Mouse (Mus musculus): ENCODE measurements around the gene Nacad.
"Not testable (repeated sequence)": the region's sequence is repeated elsewhere in the genome, so short reads cannot be mapped to it uniquely, and the experiment has no call there.

The Nacad gene

DNA sequence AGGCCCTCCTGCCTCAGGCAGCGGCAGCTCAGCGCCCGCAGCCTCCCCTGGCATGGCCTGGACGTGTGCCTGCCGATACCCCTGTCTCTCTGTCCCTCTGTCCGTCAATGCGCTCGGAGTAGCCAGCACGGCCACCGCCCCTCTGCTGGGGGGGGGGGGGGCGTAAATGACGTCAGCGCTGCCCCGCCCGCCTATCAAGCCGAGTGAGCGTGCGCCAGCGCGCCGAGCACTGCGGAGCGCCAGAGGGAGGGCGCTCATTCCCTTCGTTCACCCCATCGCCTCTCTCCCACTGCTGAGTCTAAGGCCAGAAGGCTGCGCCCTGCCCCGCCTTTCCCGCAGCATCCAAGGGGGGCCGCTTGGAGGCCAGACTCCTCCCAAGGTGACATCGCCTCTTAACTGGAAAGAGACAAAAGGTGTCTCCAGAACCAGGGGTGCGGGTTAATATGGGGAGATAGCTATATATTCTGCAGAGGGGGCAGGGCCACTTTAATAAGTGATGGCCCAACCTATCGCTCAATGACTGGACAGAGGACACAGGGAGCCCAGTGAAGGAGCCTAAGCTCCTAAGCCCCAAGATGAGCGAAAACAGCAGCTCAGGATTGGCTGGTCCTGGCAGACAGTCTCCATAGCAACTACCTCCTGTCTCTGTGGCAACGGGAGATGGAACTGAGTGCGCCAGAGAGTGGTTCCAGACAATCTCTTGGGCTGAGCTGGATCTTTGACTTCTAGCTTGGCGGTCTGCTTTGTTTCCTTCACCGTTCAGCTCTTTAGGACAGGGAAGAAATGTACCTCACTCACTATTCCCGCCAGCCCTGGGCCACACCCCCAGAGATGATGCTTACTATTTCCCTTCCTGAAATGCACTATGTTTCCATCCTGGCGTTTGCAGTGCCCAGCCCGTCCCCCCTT, at the start of gene Nacad:
TSS of gene Nacad (minus strand) at position 563 of the 909 bp plus-strand sequence.
- DNase-seq (ENCODE audit: low read depth, low spot score) = peak; percentile 89

DNA sequence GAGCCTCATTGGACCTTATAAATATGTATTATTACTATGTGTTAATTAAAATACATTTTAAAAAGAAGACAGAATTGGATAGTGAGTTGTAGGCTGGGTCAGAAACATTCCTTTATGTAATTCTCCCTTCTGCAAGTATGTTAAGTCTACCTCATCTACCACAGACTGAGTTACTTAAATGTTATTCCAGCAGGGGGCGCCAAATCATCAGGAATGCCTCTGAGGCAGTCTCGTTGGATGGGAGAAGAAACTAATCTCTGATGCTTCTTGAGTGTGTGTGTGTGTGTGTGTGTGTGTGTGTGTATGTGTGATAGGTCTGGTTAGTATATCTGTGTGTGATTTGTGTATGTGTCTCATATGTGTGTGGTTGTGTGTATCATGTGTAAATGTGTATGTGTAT, 49.0 kb upstream of the Nacad start:
- DNase-seq (ENCODE audit: low read depth, low spot score) = peak; percentile 81

DNA sequence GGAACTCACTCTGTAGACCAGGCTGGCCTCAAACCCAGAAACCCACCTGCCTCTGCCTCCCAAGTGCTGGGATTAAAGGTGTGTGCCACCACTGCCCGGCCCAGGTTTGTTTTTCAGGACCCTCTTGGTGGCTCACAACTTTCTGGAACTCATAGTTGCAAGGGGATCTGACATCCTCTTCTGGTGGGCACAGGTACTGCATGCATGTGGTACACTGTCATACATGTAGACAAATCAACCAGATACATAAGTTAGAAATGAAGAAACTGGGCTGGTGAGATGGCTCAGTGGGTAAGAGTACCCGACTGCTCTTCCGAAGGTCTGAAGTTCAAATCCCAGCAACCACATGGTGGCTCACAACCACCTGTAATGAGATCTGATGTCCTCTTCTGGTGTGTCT, 47.1 kb upstream of the Nacad start:
- not testable (repeated sequence) for DNase-seq (ENCODE audit: low read depth, low spot score)

DNA sequence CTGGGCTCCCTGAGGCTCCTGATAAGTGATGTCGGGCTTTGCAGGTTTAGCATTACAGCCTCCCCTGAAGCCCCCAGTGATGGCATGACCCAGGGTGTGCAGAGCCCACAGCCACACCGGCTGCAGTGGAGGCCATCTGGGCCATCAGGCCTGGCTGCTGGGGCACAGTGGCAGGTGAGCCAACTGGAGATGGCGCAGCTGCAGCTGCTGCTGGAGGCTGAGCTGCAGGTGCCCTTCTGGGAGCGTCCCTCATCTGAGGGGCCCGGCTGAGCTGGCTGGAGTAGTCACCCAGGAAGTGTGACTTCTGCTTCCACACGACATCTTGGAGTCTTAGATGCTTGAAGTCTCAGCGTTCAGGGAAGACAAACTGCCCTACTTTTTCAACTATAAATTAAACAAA, 44.7 kb upstream of the Nacad start:
- DNase-seq (ENCODE audit: low read depth, low spot score) = no peak

DNA sequence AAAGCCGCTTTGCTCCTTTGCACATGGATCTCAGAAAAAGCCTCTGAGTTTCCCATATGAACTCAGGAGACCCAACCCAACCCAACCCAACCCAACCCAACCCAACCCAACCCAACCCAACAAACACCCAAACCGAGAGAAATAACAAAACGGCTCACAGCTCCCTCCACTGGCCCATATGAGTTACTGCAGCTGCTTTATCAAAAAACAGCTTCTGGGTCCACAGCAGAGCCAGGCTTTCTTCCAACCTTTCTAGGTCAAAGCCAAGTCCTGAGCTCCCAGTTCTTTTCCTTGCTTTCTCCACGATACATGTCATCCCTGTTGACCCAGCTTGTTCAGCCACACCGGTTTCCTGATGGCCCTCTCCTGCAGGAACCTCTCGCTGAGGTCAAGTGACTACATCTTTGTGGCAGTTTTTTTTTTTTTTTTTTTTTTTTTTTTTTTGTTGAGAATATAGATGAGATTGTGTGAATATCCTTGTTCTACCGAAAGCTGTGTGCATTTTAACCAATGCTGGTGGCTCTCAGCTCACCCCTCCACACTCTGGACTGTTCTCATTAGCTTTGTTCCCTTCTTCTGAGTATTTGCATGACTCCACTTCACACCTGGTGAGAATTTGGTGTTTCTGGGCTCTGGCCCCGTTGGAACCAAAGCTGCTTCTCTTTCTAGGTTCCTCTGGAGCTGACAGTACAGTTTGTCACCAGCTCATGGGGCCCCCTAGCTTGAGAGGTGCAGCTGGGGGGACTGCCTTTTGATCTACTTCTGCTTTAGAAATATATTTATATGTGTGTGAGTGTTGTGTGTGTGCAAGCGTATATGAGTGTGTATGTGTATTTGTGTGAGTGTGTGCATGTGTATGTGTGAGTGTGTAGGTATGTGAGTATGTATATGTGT, 42.2 kb upstream of the Nacad start:
- no peak for DNase-seq (ENCODE audit: low read depth, low spot score)

DNA sequence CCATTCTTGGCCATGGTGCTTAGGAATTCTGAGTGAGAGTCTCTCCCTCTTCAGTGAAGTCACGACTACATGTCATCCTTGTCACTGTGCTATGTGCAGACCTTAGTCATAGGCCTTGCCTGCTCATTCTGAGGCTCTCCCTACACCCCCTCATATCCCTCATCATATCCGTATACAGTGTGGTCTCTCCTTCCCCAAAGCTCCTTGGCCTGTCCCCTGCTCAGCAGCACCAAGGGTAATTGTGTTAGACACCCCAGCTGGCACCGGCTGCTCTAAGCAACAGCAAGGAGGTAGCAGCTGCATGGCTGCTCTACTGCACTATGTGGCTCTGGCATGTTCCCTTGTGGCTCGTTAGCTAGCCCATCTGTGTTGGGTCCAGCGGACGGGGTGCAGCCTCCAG, 38.7 kb upstream of the Nacad start:
- no peak for DNase-seq (ENCODE audit: low read depth, low spot score)

DNA sequence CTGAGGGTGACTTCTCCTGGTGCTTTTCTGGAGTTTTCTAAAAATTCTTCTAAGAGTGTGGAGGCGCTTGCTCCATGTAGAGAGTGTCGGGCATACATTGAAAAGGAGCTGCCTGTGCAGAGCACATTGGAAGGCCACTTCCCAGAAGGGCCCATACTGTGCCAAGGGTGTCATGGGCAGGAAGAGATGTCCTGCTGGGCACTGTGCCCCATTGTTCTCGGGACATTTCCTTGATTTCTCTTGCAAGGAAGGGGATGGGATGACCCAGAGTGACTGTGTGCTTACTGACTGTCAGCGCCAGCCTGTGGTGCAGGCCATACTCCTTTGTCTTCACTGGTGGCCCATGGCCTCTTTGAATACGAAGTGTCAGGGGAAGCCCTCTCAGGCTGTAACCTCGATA, 33.2 kb upstream of the Nacad start:
- DNase-seq (ENCODE audit: low read depth, low spot score) = no peak

DNA sequence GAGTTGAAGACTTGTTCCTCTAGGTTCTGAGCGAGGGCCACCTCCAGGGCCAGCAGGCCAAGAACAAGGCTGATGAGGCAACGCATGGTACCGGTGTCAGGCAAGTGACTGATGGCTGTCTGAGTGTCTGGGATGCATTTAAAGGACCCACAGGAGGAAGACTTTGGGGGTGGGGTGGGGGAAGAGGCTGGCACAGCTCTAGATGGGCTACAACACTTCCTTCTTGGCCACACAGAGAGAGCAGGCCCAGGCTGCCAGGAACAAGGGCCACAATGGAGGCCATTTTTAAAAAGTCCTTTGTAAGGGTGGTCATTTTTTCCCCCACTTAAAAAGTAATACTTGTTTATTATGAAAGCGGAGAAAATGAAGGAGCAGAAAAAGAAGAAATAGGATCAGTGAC, 32.7 kb upstream of the Nacad start, which contains the start of gene Wap:
TSS of gene Wap (minus strand) at position 101 of the 400 bp plus-strand sequence.
- DNase-seq (ENCODE audit: low read depth, low spot score) = no peak

DNA sequence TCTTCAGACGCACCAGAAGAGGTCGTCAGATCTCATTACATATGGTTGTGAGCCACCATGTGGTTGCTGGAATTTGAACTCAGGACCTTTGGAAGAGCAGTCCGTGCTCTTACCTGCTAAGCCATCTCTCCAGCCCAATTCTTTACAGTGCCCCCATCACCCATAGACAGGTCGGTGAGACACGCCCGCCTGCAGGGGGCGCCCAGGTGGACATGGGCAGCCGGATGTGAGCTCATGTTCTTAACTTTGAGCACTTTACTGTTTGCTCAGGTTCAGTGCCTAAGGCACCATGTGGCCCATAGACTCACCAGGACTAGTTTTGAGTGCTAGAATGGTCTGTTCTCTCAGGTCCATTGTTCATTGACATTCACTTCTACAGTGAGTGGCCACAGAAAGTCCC, 30.3 kb upstream of the Nacad start:
- DNase-seq (ENCODE audit: low read depth, low spot score) = no peak

DNA sequence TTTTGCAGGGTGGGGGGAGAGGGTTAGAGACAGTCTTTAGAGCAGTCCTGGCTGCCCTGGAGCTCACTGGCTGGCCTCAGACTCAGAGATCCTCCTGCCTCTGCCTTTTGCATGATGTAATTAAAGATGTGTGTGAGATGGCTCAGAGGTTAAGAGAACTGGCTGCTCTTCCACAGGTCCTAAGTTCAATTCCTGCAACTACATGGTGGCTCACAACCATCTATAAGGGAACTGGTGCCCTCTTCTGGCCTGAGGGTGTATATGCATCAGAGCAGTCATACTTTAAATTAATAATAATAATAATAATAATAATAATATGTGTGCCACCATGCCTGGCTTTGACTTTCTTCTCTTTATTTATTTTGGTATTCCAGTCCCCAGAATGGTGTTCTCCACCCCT, 23.8 kb upstream of the Nacad start:
- no peak for DNase-seq (ENCODE audit: low read depth, low spot score)

DNA sequence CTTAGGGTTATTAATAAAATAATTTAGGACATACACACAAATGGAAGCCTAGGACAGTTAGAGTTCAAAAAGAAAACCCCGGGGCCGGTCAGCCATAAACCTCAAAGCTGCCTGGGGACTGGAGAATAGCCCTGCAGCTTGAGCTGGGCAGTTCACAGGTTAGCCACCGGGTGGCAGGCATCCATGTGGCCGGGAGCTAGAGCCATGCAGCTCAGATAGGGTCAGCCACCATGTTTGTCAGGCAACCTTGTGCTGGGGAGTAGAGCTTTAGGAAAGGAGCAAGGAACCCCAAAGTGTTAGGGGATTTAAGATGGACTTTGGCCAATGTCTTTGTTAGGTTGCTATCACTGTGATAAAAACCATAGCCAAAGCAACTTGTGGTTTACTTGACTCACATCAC, 22.7 kb upstream of the Nacad start:
- DNase-seq (ENCODE audit: low read depth, low spot score) = no peak

DNA sequence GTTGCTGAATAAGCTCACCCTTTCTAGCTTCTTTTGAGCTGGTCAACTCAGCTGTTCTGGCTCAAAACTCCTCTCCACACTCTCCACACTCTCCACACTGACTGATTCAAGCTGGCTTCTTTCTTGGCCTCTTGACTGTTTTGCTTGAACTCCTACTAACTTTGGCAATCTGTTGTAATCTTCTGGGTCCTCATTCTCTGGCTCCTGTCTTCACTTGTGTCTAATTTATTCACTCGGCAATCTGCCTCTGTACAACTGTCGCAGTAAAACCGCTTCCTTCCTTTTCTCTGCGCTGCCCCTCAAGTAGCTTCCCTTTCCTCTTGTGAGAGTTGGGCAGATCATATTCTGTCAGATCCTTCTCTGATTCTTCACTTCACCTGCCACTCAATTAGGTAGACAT, 21.9 kb upstream of the Nacad start:
- no peak for DNase-seq (ENCODE audit: low read depth, low spot score)

DNA sequence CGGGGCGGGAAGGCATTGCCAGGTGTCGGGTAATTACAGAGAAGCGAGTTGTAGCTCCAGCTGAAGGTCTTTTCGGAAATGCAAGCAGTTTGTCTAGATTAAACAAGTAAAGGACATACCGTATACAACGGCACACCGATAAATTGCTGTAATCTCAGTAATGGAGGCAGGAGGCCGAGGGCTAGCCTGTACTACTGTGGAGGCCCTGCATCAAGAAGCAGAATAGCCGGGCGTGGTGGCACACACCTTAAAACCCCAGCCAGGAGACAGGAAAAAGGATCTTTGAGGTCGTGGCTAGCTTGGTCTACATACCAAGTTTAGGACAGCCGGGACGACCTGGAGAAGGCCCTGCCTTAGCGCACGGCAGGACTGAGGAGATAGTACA, 20.5 kb upstream of the Nacad start:
- DNase-seq (ENCODE audit: low read depth, low spot score) = no peak

DNA sequence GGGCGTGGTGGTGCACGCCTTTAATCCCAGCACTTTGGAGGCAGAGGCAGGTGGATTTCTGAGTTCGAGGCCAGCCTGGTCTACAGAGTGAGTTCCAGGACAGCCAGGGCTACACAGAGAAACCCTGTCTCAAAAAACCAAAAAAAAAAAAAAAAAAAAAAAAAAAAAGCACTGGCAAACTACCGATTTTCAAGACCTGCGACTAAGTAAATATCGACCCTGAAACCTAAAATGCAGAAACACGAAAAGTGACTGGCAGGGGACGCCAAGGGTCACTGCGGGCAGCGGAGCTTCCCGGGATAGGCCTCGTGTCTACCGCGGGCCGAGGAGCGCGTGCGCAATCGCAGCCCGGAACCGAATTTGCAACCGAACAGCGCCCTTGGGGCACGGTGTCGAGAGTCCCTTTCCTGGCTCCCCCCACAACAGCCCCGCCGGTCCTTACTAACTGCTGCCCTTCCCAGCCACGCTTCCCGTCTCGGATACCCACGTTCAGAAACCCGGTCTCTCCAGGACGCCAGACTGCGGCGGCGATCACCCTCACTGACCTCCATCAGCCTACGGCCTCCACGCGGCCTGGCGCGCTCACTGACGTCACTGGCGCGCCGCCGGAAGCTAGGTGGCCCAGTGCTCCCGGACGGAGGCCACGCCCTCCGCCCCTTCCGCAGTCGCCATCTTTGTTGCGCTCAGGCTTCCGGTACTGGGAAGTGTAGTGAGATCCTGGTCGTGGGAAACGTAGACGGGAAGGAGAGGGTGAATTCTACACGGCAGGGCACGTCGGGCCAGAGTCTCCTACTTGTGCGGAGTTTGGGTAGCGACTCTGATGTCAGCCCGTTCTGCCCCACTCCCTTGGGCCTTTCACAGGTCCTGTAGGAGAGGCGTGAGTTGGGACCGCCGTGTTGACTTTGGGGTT, 19.9 kb upstream of the Nacad start, which contains the start of gene Tbrg4:
TSS of gene Tbrg4 (minus strand) at position 590 of the 910 bp plus-strand sequence.
- peak; percentile 90 for DNase-seq (ENCODE audit: low read depth, low spot score)

DNA sequence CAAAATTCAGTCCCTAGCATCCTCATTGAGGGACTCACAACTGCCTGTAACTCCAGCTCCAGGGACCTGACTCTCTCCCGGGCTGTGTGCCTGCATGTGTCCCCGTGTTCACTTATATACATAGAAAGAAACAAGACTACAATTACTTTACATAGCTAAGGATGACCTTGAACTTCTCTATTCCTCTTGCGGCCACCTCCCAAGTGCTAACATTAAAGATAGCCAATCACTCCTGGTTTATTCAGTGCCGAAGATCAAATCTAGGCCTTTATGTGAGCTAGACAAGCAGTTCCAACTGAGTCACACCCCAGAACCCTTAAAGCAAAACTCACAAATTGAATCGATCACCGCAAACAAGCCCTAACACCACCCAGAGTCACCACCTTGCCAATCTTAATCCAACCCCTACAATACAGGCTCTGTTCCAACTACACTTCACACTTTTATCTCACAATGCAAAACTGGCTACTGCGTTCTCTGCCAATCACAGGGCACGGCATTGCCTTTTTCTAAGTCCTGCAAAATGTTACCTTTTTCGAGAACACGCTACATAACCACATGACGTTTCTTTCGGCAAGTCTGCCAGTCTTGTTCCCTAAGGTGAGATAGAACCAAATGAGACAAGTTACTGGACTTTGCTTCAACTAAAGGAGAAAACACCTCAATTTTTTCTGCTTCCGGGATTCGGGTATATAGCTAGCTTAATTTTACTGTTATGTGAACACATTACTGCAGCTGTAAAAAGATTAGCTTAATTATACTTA, 18.9 kb upstream of the Nacad start:
- DNase-seq (ENCODE audit: low read depth, low spot score) = no peak

DNA sequence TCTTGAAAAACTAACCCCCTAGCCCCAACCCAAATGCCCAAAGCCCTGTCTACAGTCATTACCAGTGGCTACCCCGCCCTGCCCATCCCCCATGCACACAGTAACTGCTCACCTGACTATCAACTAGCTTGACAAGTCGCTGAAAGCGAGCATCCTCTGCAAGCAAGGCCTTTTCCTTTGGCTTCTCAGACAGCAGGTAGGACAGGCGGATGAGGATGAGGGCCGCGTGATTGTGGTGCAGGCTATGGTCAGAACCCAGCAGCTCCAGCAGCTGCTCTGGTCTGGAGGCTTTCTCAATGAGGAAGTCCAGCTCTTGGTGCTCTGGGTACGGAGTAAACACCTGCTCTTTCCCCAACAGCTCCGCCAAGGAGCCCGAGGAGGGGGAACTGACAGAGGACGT, 17.9 kb upstream of the Nacad start:
- DNase-seq (ENCODE audit: low read depth, low spot score) = no peak

DNA sequence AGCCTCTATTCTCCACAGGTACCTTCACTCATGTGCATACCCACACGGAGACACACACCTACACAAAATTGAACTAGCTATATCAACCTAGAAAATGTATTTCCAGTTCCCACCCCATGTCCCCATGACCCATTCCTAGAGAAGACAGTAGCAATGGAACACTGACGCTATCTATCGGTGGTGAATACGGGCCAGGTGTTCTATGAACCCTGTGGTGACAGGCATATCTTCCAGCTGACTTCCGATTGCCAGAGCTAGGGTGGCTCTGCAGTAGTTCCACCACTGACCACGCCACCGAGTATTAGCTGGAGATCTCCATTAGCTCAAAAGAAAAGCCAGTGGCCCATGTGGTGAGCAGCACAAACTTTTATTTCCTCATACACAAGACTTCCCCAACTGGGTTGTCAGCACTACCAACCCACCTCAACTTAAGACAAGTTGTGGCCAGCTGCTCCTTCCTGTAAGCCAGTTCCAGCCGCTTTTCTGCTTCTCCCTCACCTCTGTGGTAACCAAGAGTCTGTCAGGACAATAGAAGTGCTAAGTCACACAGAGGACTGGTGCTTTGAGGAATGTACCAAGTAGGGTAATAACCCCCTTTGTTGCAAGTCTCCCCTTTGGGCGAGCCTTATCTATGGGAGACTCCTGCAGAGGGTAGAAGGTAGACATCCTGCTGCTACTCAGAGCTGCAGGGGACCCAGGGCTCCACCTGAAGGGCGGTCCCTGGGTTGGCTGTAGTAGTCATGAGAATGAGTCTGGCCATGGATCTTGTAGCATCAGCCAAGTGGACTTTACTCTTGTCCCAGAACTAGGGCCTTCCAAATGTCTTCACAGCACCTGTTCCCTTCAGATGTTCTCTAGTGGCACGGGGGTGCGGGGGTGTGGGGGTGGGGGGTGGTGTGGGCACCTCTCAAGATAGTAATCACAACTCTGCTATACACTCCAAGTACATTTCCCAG, 9.7 kb upstream of the Nacad start:
- DNase-seq (ENCODE audit: low read depth, low spot score) = no peak

DNA sequence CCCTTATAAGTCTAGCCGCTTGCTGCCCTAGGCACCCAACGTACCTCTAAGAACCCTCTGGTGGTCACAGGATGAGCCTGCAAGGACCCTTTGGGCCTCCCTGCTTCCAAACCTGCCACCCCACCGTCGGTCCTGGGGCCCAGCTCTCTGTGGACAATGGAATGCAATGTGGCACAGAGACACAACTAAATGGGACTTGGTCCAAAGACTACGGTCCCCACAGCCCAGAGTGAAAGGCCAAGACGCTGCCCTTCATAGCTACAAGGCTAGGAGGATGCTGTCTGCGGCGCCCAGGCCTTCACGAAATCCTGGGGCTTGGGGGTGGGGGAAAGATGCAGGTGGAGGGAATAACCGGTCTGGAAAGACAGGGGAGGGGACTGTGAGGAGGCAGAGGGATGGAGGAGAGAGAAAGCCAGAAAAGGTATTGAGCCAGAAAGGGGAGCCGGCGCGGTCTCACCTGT, 802 bp downstream of the Nacad start:
- DNase-seq (ENCODE audit: low read depth, low spot score) = no peak

DNA sequence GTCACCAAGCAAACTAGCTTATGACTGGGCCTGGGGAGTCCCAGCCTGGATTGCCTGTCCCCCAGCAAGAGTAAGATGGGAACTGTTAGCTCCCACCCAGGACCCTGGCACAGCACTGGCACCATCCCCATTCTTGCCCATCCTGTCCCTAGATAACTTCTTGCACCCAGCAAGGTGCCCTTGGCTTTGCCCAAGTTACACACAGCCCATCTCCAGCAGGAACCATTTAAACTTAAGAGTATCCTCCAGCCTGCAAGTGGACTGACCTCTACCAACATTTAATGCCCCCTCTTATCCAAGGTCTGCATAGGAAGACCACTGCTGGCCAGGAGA, 1.3 kb downstream of the Nacad start:
- no peak for DNase-seq (ENCODE audit: low read depth, low spot score)

Data from brain, embryonic 18.5 days (tissue).